7 mouse cellular contexts compared by ENCODE assay signal in genomic region chr14:40917632-40918031, GRCm38 (mm10). TPM values are rescaled to one million over a fixed set of nuclear protein-coding genes. Genes with fewer than 3 reads are reported as not detected.
DNase-seq lines count a peak whose midpoint lies in the region; ATAC-seq and TF ChIP-seq lines count a peak whose summit lies in the region.

No protein-coding gene starts in this region.

- peaks cover 5% of the 10 kb centered on the region for H3K36me3 ChIP-seq in kidney, adult 2 months (ENCODE audit: control insufficient read depth, insufficient read depth, low read length)
- 0 out of 2 replicates have a peak, but pooled peaks cover 2% of the 10 kb centered on the region for H3K36me3 ChIP-seq in limb, embryonic 11.5 days (ENCODE audit: control insufficient read depth, insufficient read depth, low read length)
- H3K36me3 ChIP-seq in midbrain, embryonic 14.5 days (ENCODE audit: control insufficient read depth, insufficient read depth, low read length): peaks cover 32% of the 10 kb centered on the region

- WGBS in kidney, adult 2 months: 4% methylated on average over 1 of the region's 1 CpGs
- WGBS in limb, embryonic 11.5 days: 0% methylated on average over 1 of the region's 1 CpGs
- whole genome bisulfite sequencing in midbrain, embryonic 14.5 days: 0% methylated on average over 1 of the region's 1 CpGs

- H3K27ac ChIP-seq in kidney, adult 2 months (ENCODE audit: insufficient read depth, low read depth, low read length): no peak overlapping the region
- H3K27ac ChIP-seq in limb, embryonic 11.5 days (replicated peaks; ENCODE audit: low read depth, low read length): no peak overlapping the region
- no peak overlapping the region for H3K27ac ChIP-seq in midbrain, embryonic 14.5 days (replicated peaks; ENCODE audit: low read depth, low read length)

- TF ChIP-seq CTCF in kidney, adult 2 months (conservative IDR thresholded peaks at IDR 0.05; ENCODE audit: insufficient read depth, insufficient read length, low read depth, low read length): peak; percentile 100; the same call in 1 of the 2 replicates

- H3K4me1 ChIP-seq in kidney, adult 2 months (ENCODE audit: control insufficient read depth, insufficient read depth, low read length): peaks cover 38% of the 10 kb centered on the region
- H3K4me1 ChIP-seq in limb, embryonic 11.5 days (ENCODE audit: control insufficient read depth, insufficient read depth, low read length): no peaks in the 10 kb centered on the region
- H3K4me1 ChIP-seq in midbrain, embryonic 14.5 days (ENCODE audit: control insufficient read depth, insufficient read depth, low read length): no peaks in the 10 kb centered on the region

- H3K9ac ChIP-seq in limb, embryonic 11.5 days (ENCODE audit: low read length): no peak overlapping the region
- no peak overlapping the region for H3K9ac ChIP-seq in midbrain, embryonic 14.5 days (replicated peaks; ENCODE audit: low read length)

- H3K4me2 ChIP-seq in limb, embryonic 11.5 days (ENCODE audit: low read depth, severe bottlenecking): no peak overlapping the region
- H3K4me2 ChIP-seq in midbrain, embryonic 14.5 days (ENCODE audit: low read length): no peak overlapping the region

- ATAC-seq in limb, embryonic 11.5 days (ENCODE audit: insufficient number of reproducible peaks, low FRiP score, low TSS enrichment, low read depth): peak; percentile 3; the same call in 1 of the 2 replicates
- peak; percentile 55 for ATAC-seq in midbrain, embryonic 14.5 days (ENCODE audit: low FRiP score, low TSS enrichment)

- no peaks in the 10 kb centered on the region for H3K9me3 ChIP-seq in limb, embryonic 11.5 days (ENCODE audit: control insufficient read depth, low read length)
- H3K9me3 ChIP-seq in midbrain, embryonic 14.5 days (ENCODE audit: control insufficient read depth, low read length): no peaks in the 10 kb centered on the region

- no peaks in the 10 kb centered on the region for H3K27me3 ChIP-seq in kidney, adult 2 months (replicated peaks; ENCODE audit: control insufficient read depth, insufficient read depth, low read length)
- no peaks in the 10 kb centered on the region for H3K27me3 ChIP-seq in limb, embryonic 11.5 days (ENCODE audit: control insufficient read depth, insufficient read depth, low read length)
- H3K27me3 ChIP-seq in midbrain, embryonic 14.5 days (ENCODE audit: control insufficient read depth, insufficient read depth, low read length): no peaks in the 10 kb centered on the region

- TF ChIP-seq POLR2A in kidney, adult 2 months (IDR thresholded peaks at IDR 0.05; ENCODE audit: low read depth, low read length): no peak

- no peak overlapping the region for H3K4me3 ChIP-seq in kidney, adult 2 months (ENCODE audit: insufficient read depth, low read depth, low read length)
- no peak overlapping the region for H3K4me3 ChIP-seq in limb, embryonic 11.5 days (ENCODE audit: low read depth, low read length)
- H3K4me3 ChIP-seq in midbrain, embryonic 14.5 days (replicated peaks; ENCODE audit: low read depth, low read length): no peak overlapping the region

- DNase-seq in adrenal gland, adult 8-10 months: peak; percentile 69
- DNase-seq in embryo, embryonic 10.5 days (ENCODE audit: low spot score): peak; percentile 94
- peak; percentile 70 for DNase-seq in gastrocnemius, postnatal 25 days
- peak; percentile 95 for DNase-seq in kidney, adult 2 months
- peak; percentile 96 for DNase-seq in limb, embryonic 11.5 days (ENCODE audit: low spot score)
- peak; percentile 93 for DNase-seq in midbrain, embryonic 14.5 days
- peak; percentile 76 for DNase-seq in spleen, adult 12 weeks (ENCODE audit: low spot score)

RNA-seq across cellular contexts. Expression of gene Sh2d4b, which starts 24.6 kb away (rescaled TPM):
- 1 to 10 TPM; 1.6 to 2.7 (median 2.4) TPM for total RNA-seq in adrenal gland, adult 8-10 months (2022)
- under 1 TPM; 0.13 to 0.72 TPM for total RNA-seq in gastrocnemius, postnatal 25 days (2021)
- 0.83 and 0.94 TPM in 2 replicates for polyA plus RNA-seq in kidney, adult 2 months (2012; rRNA removed)
- polyA plus RNA-seq in limb, embryonic 11.5 days (2014; fragmentation: Nextera tagmentation; extraction: Ambion mirVana): 0.32 and 0.44 TPM in 2 replicates
- 1.9 and 2.6 TPM in 2 replicates for polyA plus RNA-seq in midbrain, embryonic 14.5 days (2014; fragmentation: Nextera tagmentation; extraction: Ambion mirVana)

RNA-seq across cellular contexts. Expression of gene Tspan14, which starts 49.0 kb away (rescaled TPM):
- 10 to 100 TPM; 31.2 to 34.6 (median 33.0) TPM for total RNA-seq in adrenal gland, adult 8-10 months (2022)
- total RNA-seq in gastrocnemius, postnatal 25 days (2021): 10 to 100 TPM; 10.4 to 12.3 TPM
- 119 and 121 TPM in 2 replicates for polyA plus RNA-seq in kidney, adult 2 months (2012; rRNA removed)
- polyA plus RNA-seq in limb, embryonic 11.5 days (2014; fragmentation: Nextera tagmentation; extraction: Ambion mirVana): 79.5 and 87.0 TPM in 2 replicates
- 57.2 and 79.6 TPM in 2 replicates for polyA plus RNA-seq in midbrain, embryonic 14.5 days (2014; fragmentation: Nextera tagmentation; extraction: Ambion mirVana)
